Mouse (Mus musculus) G1E (cell line): ENCODE results near the gene Vkorc1. TPM values are rescaled to one million over a fixed set of nuclear protein-coding genes. Genes with fewer than 3 reads are reported as not detected.
A peak's percentile ranks its signal among the peaks of the same experiment; 100 is the strongest.
"Not testable (repeated sequence)": the region's sequence is repeated elsewhere in the genome, so short reads cannot be mapped to it uniquely, and the experiment has no call there.

Experiments used
- ATAC-seq: 2 replicates; pipeline ENCODE4 v1.8.0; 2016; ENCODE audit warnings: mild to moderate bottlenecking; ENCODE audit not compliant: insufficient number of reproducible peaks, poor library complexity, low FRiP score, severe bottlenecking; ENCODE audit errors: extremely low read depth
- DNase-seq: peaks from one replicate; pipeline ENCODE4 v3.0.0; 2012; ENCODE audit warnings: low spot score
- H3K27me3 ChIP-seq: 2 replicates; pipeline ENCODE4 v1.6.1; 2012; ENCODE audit warnings: mild to moderate bottlenecking, low read length, inconsistent platforms; ENCODE audit not compliant: insufficient read depth
- H3K36me3 ChIP-seq: replicated peaks from 2 replicates; pipeline ENCODE3; 2012; ENCODE audit warnings: mild to moderate bottlenecking, inconsistent platforms
- H3K4me1 ChIP-seq: 2 replicates; pipeline ENCODE4 v1.6.1; 2012; ENCODE audit warnings: low read depth, low read length, inconsistent platforms, mixed read lengths; ENCODE audit not compliant: insufficient read depth
- H3K4me3 ChIP-seq: 2 replicates; pipeline ENCODE4 v1.5.1; 2012; ENCODE audit warnings: low read depth, mild to moderate bottlenecking, inconsistent platforms, low read length, moderate library complexity, mixed read lengths
- H3K9me3 ChIP-seq: replicated peaks from 2 replicates; pipeline ENCODE4 v1.6.1; 2012; ENCODE audit warnings: inconsistent platforms
- CTCF ChIP-seq: IDR thresholded peaks from 2 replicates; pipeline ENCODE4 v1.5.1; 2012; ENCODE audit warnings: low read depth, low read length, inconsistent platforms, mixed read lengths
- GATA1 ChIP-seq: IDR thresholded peaks from 2 replicates; pipeline ENCODE4 v1.6.1; 2012; ENCODE audit warnings: borderline replicate concordance, low read length, inconsistent platforms, mixed read lengths
- GATA2 ChIP-seq: IDR thresholded peaks from 2 replicates; pipeline ENCODE4 v1.6.1; 2012; ENCODE audit warnings: low read depth, low read length, inconsistent platforms, borderline replicate concordance
- POLR2AphosphoS5 ChIP-seq: IDR thresholded peaks from 2 replicates; pipeline ENCODE4 v1.6.1; 2012; ENCODE audit warnings: low read depth, low read length, inconsistent platforms; ENCODE audit not compliant: insufficient replicate concordance
- TAL1 ChIP-seq: conservative IDR thresholded peaks from 2 replicates; pipeline ENCODE4 v1.6.1; 2012; ENCODE audit warnings: low read depth, low read length, inconsistent platforms, mixed read lengths
- polyA plus RNA-seq: library from polyadenylated mRNA; stranded (reverse); fragments of >175 nt; gene quantifications from 2 replicates; pipeline ENCODE4 v1.2.3, GENCODE M21; 2012
- total RNA-seq, 2 experiments: library from RNA; stranded (forward) in 1 of 2; stranded (reverse) in 1 of 2; fragments of 200-1000 nt in 1 of 2; fragments of >200 nt in 1 of 2; fragmentation: Nextera tagmentation in 1 of 2; gene quantifications; 2 replicates each; pipeline ENCODE4 v1.2.3; 2014 to 2017

Vkorc1 gene
- total RNA-seq (2014; fragmentation: Nextera tagmentation) (53.0 and 68.8 TPM in 2 replicates), total RNA-seq (2017) (8.9 and 11.0 TPM in 2 replicates), polyA plus RNA-seq (12.6 and 16.7 TPM in 2 replicates)

GRCm38 (mm10) chr7:127895442-127895841 is at the start of gene Vkorc1, which contains the start of gene Gm21974:
Vkorc1 (minus strand) TSS chr7:127895617.
Gm21974 (minus strand) TSS chr7:127895454.
- H3K4me3 ChIP-seq = peak within 1 kb of the TSS; percentile 78
- DNase-seq (peak; percentile 95), ATAC-seq (peak; percentile 98)
- peaks cover 54% of the 10 kb centered on the region for H3K4me1 ChIP-seq
- no peaks in the 10 kb centered on the region for H3K27me3 ChIP-seq
- peaks cover 40% of the 10 kb centered on the region for H3K36me3 ChIP-seq
- TF ChIP-seq GATA2 (no peak), TAL1 (no peak), GATA1 (no peak), POLR2AphosphoS5 (no peak), CTCF (no peak)
- no peaks in the 10 kb centered on the region for H3K9me3 ChIP-seq

- no peaks in the 10 kb centered on the region for H3K4me1 ChIP-seq
- TF ChIP-seq TAL1 (no peak), GATA2 (no peak), CTCF (no peak), POLR2AphosphoS5 (no peak), GATA1 (no peak)
- DNase-seq (no peak), ATAC-seq (no peak)
- peaks cover 68% of the 10 kb centered on the region for H3K27me3 ChIP-seq
- no peaks in the 10 kb centered on the region for H3K9me3 ChIP-seq
- H3K4me3 ChIP-seq = no peak overlapping the region
- H3K36me3 ChIP-seq = no peaks in the 10 kb centered on the region
Measured at GRCm38 (mm10) chr7:127944614-127945013, 49.2 kb upstream of the Vkorc1 start.

- H3K9me3 ChIP-seq, H3K4me1 ChIP-seq, DNase-seq, ATAC-seq, H3K36me3 ChIP-seq, H3K4me3 ChIP-seq: not testable (repeated sequence)
- H3K27me3 ChIP-seq = peaks cover 53% of the 10 kb centered on the region
Measured at GRCm38 (mm10) chr7:127942097-127942496, 46.7 kb upstream of the Vkorc1 start.

- DNase-seq (no peak), ATAC-seq (no peak)
- no peaks in the 10 kb centered on the region for H3K9me3 ChIP-seq
- TF ChIP-seq CTCF = no peak
- no peak for TF ChIP-seq GATA2
- no peak for TF ChIP-seq POLR2AphosphoS5
- TF ChIP-seq GATA1 = no peak
- TF ChIP-seq TAL1 = no peak
- peaks cover 18% of the 10 kb centered on the region for H3K27me3 ChIP-seq
- no peaks in the 10 kb centered on the region for H3K36me3 ChIP-seq
- peak overlapping the region; percentile 88 for H3K4me3 ChIP-seq
- peaks cover 34% of the 10 kb centered on the region for H3K4me1 ChIP-seq
Measured at GRCm38 (mm10) chr7:127936216-127936884, 40.9 kb upstream of the Vkorc1 start.

GRCm38 (mm10) chr7:127935748-127936159 is 40.3 kb upstream of the Vkorc1 start:
- ATAC-seq = no peak
- DNase-seq = peak; percentile 53
- Histone ChIP-seq H3K9me3 (no peaks in the 10 kb centered on the region), H3K4me1 (peaks cover 34% of the 10 kb centered on the region), H3K4me3 (peak overlapping the region; percentile 88), H3K27me3 (peaks cover 13% of the 10 kb centered on the region), H3K36me3 (no peaks in the 10 kb centered on the region)
- no peak for TF ChIP-seq CTCF
- no peak for TF ChIP-seq POLR2AphosphoS5
- no peak for TF ChIP-seq GATA1
- TF ChIP-seq GATA2 = no peak
- no peak for TF ChIP-seq TAL1

- Histone ChIP-seq H3K36me3 (no peaks in the 10 kb centered on the region), H3K4me3 (peak overlapping the region; percentile 88), H3K4me1 (peaks cover 36% of the 10 kb centered on the region), H3K27me3 (peaks cover 12% of the 10 kb centered on the region), H3K9me3 (no peaks in the 10 kb centered on the region)
- TF ChIP-seq CTCF = peak; percentile 88
- no peak for TF ChIP-seq POLR2AphosphoS5
- DNase-seq (peak; percentile 99), ATAC-seq (peak; percentile 99)
Measured at GRCm38 (mm10) chr7:127935028-127935722, 39.8 kb upstream of the Vkorc1 start.
